Mouse (Mus musculus) heart, adult 11 months (tissue): Measurements from ENCODE around the gene Olfr791.

Experiments used
- DNase-seq: peaks from one replicate; pipeline ENCODE4 v3.0.0; 2022

Olfr791 gene

GRCm38 (mm10) chr10:129521492-129521891 lies at the start of gene Olfr791:
TSS of gene Olfr791 (plus strand) at chr10:129521792.
- no peak for DNase-seq

- no peak for DNase-seq
Measured at GRCm38 (mm10) chr10:129473256-129473655, 48.3 kb upstream of the Olfr791 start.

- no peak for DNase-seq
Measured at GRCm38 (mm10) chr10:129473723-129474122, 47.9 kb upstream of the Olfr791 start.

- no peak for DNase-seq
Measured at GRCm38 (mm10) chr10:129484452-129484851, 37.1 kb upstream of the Olfr791 start, which contains the start of gene Olfr789. TSS of gene Olfr789 (plus strand) at chr10:129484752.

GRCm38 (mm10) chr10:129490101-129490500 lies 31.5 kb upstream of the Olfr791 start:
- no peak for DNase-seq

GRCm38 (mm10) chr10:129498192-129498591 lies 23.4 kb upstream of the Olfr791 start, which contains the start of gene Olfr790:
TSS of gene Olfr790 (plus strand) at chr10:129498492.
- DNase-seq, result no peak

- DNase-seq, result no peak
Measured at GRCm38 (mm10) chr10:129538862-129539261, 17.3 kb downstream of the Olfr791 start, which contains the start of gene Olfr792. TSS of gene Olfr792 (plus strand) at chr10:129539162.

GRCm38 (mm10) chr10:129549354-129549753 lies 27.8 kb downstream of the Olfr791 start:
- no peak for DNase-seq

GRCm38 (mm10) chr10:129567355-129567754 lies 45.8 kb downstream of the Olfr791 start, which contains the start of gene Olfr794:
TSS of gene Olfr794 (plus strand) at chr10:129567655.
- DNase-seq, result no peak

GRCm38 (mm10) chr10:129577066-129577465 lies 55.5 kb downstream of the Olfr791 start:
- DNase-seq, result no peak
